Mouse (Mus musculus) frontal cortex, postnatal 10 days (tissue): ENCODE measurements around the gene Ccdc57.

ENCODE experiments used
- DNase-seq, 2 experiments: peaks; one replicate each; pipeline ENCODE4 v3.0.0; 2022; ENCODE audit warnings: low spot score in 2 of 2, mixed read lengths in 1 of 2

Ccdc57 gene

DNA sequence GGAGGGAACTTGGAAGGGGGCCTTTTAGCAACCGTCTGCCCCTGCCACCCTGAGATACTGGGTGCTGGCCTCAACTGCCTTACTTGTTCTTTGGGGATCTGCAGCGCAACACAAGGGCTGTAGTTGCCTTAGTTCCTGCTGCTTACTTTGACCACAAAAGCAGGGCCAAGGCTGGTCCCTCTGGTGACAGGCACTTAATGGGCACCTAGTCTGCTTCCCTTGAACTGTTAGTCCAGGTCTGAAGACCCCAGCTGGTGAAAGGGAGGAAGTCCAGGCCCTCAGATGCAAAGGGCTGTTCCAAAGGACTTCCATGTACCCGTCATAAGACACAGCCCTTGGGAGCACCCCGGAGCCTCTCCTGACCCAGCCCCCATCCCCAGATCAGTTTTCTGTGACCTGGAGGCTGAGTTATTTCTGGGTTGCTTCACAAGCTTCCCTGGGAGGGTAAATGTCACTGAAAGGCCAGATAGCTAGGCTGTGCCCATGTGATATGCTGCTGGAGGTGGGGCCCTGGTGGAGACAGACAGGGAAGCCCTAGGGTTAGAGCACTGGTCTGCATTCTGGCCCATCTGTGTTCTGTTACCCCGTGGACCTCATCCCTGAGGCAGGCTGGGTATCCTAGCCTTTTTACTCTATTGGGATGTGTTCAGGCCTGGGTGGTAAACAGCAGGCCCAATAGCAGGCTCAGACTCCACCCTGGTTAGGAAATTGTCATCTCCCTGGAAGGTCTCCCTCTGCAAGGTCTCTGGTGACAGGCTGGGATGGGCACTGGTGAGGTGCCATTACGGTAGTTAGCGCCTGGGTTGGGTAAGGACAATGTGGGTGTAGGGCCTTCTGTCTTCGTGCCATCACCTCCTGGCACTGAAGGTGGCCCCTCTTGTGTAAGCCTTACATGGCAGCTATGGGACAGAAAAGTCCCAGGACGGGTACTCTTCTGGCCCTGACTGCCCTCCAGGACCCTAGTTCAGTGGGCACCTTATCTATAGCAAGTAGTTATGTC lies 19.4 kb upstream of the Ccdc57 start:
- DNase-seq = no peak

DNA sequence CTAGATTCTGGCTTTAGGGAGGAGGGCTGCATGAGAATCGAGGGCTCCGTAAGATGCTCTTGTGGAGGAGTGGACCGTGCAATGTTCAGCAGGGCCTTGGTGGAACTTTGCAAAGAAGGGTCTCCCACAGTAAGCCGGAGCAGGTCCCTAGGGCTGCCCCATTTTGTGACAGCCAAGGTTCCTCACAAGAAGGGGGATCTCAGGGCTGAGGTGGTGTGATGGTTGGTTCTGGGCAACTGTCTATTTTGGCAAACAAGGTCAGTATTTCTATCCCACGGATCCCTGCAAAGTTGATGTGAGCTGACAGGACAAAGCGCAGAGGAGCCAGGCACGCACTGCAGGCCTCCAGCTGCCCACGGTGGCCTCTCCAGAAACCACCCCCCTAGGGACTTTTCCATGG lies 18.6 kb upstream of the Ccdc57 start:
- no peak for DNase-seq

DNA sequence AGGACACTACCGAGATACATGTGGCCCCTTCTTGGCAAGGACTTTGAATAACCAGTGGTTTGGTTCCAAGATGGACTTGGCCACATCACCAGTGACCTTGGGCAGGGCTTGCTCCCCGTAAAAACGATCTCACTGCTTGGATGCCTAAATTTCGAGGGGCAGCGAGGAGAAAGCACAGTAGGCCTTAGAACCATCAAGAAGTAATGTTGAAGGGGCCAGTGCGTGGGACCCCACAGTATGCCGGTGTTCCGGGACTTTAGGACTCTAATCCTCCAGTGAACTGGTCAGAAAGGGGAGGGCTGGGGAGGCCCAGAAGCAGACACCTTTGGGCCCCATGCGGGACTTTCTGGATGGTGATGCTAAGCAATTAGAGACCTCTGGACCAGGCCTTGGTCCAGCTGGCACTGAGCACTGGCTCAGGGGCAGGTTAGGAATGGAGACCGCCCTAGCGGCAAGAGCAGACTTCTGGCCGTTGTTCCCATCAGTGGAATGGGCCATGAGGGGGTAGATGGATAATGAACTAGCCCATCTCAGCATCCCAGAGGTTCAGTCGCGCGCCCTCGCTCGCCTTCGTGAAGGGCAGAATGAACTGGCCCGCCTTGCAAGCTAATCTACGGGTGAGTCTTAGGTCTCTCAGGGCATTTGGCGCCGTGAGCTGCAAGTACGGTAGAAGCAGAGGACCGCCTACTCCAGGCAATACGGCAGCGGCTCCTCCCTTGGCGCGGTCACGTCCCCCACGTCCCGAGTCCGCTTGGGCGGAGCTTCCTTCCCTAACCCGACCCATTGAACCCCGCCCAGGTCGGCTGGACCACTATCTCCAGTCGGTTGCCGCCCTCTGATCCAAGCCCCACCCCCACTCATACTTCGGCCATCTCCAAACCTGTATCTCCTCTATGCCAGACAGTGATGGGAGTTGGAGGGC lies 17.9 kb upstream of the Ccdc57 start:
- peak; percentile 63 to 64 for DNase-seq

DNA sequence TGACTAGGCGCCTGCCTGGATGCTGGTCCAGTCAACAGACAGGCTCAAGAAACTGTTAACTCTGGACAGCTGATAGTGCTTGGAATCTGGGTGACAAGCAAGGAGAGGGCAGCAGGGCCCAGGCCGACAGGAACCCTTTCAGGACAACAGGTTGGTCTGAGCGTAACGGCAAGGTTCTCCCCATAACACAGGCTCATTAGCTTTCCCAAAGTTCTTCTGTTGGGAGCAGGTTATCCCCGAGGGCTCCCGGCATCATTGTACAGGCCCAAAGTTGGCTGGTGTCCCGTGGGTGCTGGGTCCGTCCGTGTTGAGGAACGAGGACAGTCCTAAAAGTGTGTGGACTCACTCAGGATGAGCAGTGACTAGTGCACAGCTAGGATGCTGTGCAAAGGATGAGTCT lies 17.2 kb upstream of the Ccdc57 start:
- DNase-seq = no peak

GRCm38 (mm10) chr11:120948861-120949851 lies 16.5 kb upstream of the Ccdc57 start:
- no peak for DNase-seq

DNA sequence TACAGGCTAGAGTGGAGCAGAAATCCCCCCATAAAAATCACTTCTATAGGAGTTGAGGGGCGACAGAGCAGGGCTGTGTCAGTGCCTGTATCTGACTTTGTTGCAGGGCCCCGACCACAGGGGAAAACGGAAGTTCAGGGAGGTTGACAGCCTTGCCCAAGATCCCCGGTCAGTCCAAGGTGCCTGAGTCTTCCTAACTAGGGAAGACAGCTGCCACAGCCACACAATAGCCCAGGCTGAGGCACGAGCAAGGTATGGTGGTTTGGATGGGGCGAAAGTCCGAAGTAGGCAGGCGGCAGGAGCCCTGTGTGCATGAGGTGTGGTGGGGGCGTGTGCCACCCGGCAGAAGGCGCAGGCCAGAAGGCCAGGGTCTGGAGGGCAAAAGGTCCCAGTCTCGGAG lies 15.7 kb upstream of the Ccdc57 start, which contains the start of gene Slc16a3:
TSS of gene Slc16a3 (plus strand) at position 153 of the 400 bp plus-strand sequence.
- DNase-seq = no peak

- no peak for DNase-seq
Measured at GRCm38 (mm10) chr11:120945926-120946325, 13.3 kb upstream of the Ccdc57 start.

DNA sequence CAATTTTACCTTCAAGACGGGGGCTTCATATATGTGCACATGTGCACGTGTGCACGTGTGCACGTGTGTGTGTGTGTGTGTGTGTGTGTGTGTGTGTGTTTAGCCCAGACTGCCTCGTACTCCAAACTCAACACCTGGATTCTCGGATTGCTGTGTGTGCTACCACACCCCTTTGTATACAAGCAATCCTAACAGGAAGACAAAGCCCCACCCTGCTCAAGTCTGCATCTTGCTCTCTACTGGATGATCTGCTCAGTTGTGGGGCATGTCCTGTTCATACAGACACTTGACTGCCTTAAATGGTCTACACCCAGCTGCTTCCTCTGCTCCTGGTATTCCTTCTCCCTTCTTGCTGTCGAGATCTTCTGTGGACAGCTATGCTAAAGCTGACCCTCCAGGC lies 12.6 kb upstream of the Ccdc57 start:
- DNase-seq = no peak

- DNase-seq = no peak
Measured at GRCm38 (mm10) chr11:120940959-120941358, 8.3 kb upstream of the Ccdc57 start.

GRCm38 (mm10) chr11:120939712-120940341 lies 7.2 kb upstream of the Ccdc57 start:
- no peak for DNase-seq

- no peak for DNase-seq
Measured at GRCm38 (mm10) chr11:120938795-120939194, 6.1 kb upstream of the Ccdc57 start.

DNA sequence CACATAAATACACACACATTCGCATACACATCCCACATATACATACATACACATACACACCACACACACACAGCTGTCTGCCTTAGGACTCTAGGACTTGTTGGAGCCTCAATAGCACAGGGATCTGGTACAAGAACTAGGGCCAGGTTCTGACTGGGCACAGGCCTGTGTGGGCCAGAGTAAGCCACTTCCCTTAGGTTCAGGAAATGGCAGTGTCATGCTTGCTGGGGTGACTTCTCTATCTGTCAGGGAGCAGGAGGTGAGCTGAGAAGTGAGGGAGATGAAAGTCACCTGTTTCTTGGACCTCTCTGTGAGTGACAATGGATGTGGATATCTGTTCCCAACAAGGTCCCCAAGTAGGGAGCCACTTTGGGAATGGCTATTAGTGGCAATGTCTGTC lies 5.3 kb upstream of the Ccdc57 start:
- DNase-seq = no peak

DNA sequence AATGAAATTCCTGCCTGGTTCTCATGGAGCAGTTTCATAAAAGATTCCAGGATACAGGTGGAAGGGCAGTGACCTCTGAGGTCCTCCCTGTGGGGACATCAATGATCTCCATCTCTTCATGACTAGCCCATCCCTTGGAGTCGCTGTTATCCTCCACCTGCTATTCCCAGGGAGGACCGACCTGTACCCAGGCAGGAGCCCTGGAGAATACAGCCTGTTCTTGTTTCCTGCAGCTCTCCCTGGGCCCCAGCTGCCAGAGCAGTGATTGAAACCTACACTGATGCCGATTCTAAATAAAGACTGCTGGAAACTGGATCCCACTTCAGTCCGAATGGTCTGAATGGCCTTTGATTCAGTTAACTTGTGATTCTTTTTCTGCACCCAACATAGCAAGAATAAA lies 1.2 kb downstream of the Ccdc57 start:
- DNase-seq = no peak

DNA sequence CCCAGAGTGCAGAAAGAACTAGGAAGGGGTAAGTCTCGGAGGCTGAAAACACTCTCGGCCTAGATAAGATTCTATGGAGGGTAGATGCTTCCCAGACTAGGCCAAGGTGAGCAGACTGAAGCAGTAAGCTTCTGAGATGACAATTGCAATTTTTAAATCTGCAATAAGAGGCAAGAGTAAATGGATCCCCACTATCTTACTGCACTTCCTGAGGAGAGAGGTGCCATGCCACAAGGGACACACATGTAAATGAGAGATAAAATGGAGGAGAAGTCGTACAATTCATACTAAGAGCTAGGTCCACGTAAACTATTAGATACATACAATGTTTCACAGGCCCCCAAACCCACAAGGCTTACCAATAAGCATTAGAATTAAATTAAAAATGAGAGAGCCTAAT lies 4.2 kb downstream of the Ccdc57 start:
- DNase-seq = no peak

- no peak for DNase-seq
Measured at GRCm38 (mm10) chr11:120922528-120922927, 10.1 kb downstream of the Ccdc57 start.

GRCm38 (mm10) chr11:120917756-120918155 lies 14.9 kb downstream of the Ccdc57 start:
- no peak for DNase-seq

- no peak for DNase-seq
Measured at GRCm38 (mm10) chr11:120916477-120916876, 16.2 kb downstream of the Ccdc57 start.

DNA sequence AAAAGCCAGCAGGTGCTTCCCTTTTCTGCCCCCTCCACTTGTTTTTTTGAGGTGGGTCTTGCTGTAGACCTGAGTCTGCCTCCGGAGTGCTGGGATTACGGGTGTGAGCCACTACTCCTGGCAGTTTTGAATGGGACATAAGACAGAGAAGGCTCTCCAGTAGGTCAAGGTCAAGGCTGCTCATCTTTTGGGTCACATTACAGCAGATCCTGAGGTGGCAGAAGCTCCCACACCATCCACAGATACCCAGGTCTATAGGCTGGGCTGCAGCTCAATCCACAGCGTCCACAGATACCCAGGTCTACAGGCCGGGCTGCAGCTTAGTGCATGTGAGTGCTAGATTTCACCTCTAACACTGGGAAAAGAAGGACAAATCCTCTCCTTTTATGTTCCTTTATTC lies 18.9 kb downstream of the Ccdc57 start:
- no peak for DNase-seq

- peak; percentile 28 to 62 for DNase-seq
Measured at GRCm38 (mm10) chr11:120905430-120905873, 27.2 kb downstream of the Ccdc57 start.

DNA sequence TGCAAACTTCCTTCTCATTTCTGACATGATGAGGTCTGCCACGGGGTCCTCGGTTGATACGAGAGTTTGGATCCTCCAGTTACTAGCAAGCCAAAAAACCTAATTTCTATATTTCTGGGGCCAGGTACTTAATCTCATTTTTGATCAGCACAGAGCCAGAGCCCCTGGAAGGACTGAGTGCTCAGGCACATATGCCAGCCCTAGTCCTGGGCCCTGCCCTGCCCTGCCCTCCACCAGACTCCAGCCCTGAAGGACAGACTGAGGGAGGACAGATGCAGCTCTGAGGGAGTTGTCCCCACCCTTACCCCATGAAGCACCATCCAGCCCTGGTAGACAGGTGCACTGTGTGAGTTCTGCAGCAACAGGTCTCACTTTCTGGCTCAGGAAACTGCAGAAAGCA lies 28.1 kb downstream of the Ccdc57 start:
- no peak for DNase-seq
